ENCODE assay signal across 7 mouse cellular contexts in the genomic region with DNA sequence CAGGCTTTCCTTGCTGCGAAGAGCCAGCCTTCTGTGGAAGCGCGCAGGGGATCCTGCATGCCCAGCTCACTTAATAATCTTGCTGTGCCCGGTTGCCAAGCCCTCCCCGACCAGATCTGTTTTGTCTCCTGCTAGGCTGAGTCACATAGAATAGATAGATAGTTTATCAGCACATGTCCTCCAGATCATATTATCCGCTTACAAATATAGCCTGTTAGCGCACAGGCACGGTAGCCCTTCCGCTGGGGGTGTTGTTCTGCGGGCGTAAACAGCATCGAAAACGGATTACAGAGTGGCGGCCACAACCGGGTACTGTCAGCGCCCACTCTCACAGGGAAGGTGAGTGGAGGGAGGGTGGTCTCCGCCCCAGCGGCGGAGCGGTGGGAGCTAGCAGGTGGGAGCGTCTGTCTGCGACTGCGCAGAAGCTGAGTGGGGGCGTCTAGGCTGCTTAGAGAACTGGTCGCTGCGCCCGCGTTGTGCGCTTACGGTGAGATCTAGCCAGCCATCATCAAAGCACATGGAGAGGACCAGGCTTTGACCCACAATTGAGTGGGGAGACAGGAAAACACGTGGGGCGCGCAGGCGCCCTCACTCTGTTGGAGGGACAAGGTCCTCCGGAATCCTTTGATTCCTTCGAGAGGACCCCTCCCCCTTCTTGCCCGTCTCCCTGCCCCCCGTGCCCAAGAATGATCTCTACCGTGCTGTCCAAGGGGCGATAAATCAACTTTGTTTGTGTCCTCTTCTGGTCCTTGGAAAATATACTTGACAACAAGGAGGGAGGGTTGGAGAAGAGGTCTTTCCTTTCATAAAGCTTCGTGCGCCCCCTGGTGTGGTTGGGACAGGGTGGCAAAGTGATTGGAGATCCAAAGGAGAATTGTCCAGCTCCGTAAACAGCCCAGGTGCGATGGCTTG. TPM values are rescaled to one million over a fixed set of nuclear protein-coding genes. Genes with fewer than 3 reads are reported as not detected.
DNase-seq lines count a peak whose midpoint lies in the region; ATAC-seq and TF ChIP-seq lines count a peak whose summit lies in the region.

No protein-coding gene starts in this region.

- H3K4me1 ChIP-seq in embryonic facial prominence, embryonic 12.5 days: no peaks in the 10 kb centered on the region
- peaks cover 4% of the 10 kb centered on the region; the same call in 1 of the 2 replicates for H3K4me1 ChIP-seq in kidney, adult 2 months (ENCODE audit: control insufficient read depth, insufficient read depth, low read length)
- no peaks in the 10 kb centered on the region for H3K4me1 ChIP-seq in limb, embryonic 11.5 days (ENCODE audit: control insufficient read depth, insufficient read depth, low read length)
- peaks cover 8% of the 10 kb centered on the region for H3K4me1 ChIP-seq in midbrain, embryonic 11.5 days (ENCODE audit: control insufficient read depth, insufficient read depth, low read length)
- H3K4me1 ChIP-seq in small intestine, adult 2 months (ENCODE audit: control insufficient read depth, insufficient read depth, insufficient read length, low read length): no peaks in the 10 kb centered on the region

- TF ChIP-seq POLR2A in kidney, adult 2 months (IDR thresholded peaks at IDR 0.05; ENCODE audit: low read depth, low read length): no peak
- no peak for TF ChIP-seq POLR2A in small intestine, adult 2 months (IDR thresholded peaks at IDR 0.05; ENCODE audit: low read depth, low read length)

- H3K27me3 ChIP-seq in embryonic facial prominence, embryonic 12.5 days: peaks cover 30% of the 10 kb centered on the region
- no peaks in the 10 kb centered on the region for H3K27me3 ChIP-seq in kidney, adult 2 months (replicated peaks; ENCODE audit: control insufficient read depth, insufficient read depth, low read length)
- H3K27me3 ChIP-seq in limb, embryonic 11.5 days (ENCODE audit: control insufficient read depth, insufficient read depth, low read length): peaks cover 16% of the 10 kb centered on the region
- H3K27me3 ChIP-seq in midbrain, embryonic 11.5 days (ENCODE audit: control insufficient read depth, insufficient read depth, low read length): peaks cover 14% of the 10 kb centered on the region; the same call in 1 of the 2 replicates
- H3K27me3 ChIP-seq in small intestine, adult 2 months (ENCODE audit: control insufficient read depth, insufficient read depth, low read length): 0 out of 2 replicates have a peak, but pooled peaks cover 4% of the 10 kb centered on the region

- peak; percentile 86 for DNase-seq in adrenal gland, postnatal 14 days
- DNase-seq in heart, adult 8-10 months (ENCODE audit: low spot score): peak; percentile 69
- DNase-seq in kidney, adult 2 months: peak; percentile 62
- peak; percentile 81 for DNase-seq in limb, embryonic 11.5 days (ENCODE audit: low spot score)
- peak; percentile 97 for DNase-seq in midbrain, embryonic 11.5 days (ENCODE audit: low spot score, missing footprints)

- peak overlapping the region; percentile 97 for H3K4me2 ChIP-seq in embryonic facial prominence, embryonic 12.5 days (replicated peaks)
- peak overlapping the region; percentile 70 for H3K4me2 ChIP-seq in limb, embryonic 11.5 days (ENCODE audit: low read depth, severe bottlenecking)
- peak overlapping the region; percentile 76 for H3K4me2 ChIP-seq in midbrain, embryonic 11.5 days

- H3K9ac ChIP-seq in embryonic facial prominence, embryonic 12.5 days: peak overlapping the region; percentile 50
- peak overlapping the region; percentile 39; the same call in 1 of the 2 replicates for H3K9ac ChIP-seq in limb, embryonic 11.5 days (ENCODE audit: low read length)
- peak overlapping the region; percentile 55 for H3K9ac ChIP-seq in midbrain, embryonic 11.5 days (ENCODE audit: low read length)

- H3K9me3 ChIP-seq in embryonic facial prominence, embryonic 12.5 days: no peaks in the 10 kb centered on the region
- H3K9me3 ChIP-seq in limb, embryonic 11.5 days (ENCODE audit: control insufficient read depth, low read length): no peaks in the 10 kb centered on the region
- no peaks in the 10 kb centered on the region for H3K9me3 ChIP-seq in midbrain, embryonic 11.5 days (ENCODE audit: control insufficient read depth, low read length)

- H3K27ac ChIP-seq in embryonic facial prominence, embryonic 12.5 days: no peak overlapping the region
- H3K27ac ChIP-seq in kidney, adult 2 months (ENCODE audit: insufficient read depth, low read depth, low read length): no peak overlapping the region
- H3K27ac ChIP-seq in limb, embryonic 11.5 days (replicated peaks; ENCODE audit: low read depth, low read length): no peak overlapping the region
- H3K27ac ChIP-seq in midbrain, embryonic 11.5 days (ENCODE audit: low read depth, low read length): no peak overlapping the region
- no peak overlapping the region for H3K27ac ChIP-seq in small intestine, adult 2 months (ENCODE audit: insufficient read depth, low read depth, low read length)

- peak; percentile 60 for TF ChIP-seq CTCF in kidney, adult 2 months (conservative IDR thresholded peaks at IDR 0.05; ENCODE audit: insufficient read depth, insufficient read length, low read depth, low read length)
- peak; percentile 37; the same call in 1 of the 2 replicates for TF ChIP-seq CTCF in small intestine, adult 2 months (IDR thresholded peaks at IDR 0.05; ENCODE audit: extremely low read depth, insufficient read length, insufficient replicate concordance, low read depth, low read length)

- WGBS in embryonic facial prominence, embryonic 12.5 days: 2% methylated on average over 44 of the region's 44 CpGs
- WGBS in kidney, adult 2 months: 2% methylated on average over 44 of the region's 44 CpGs
- 2% methylated on average over 44 of the region's 44 CpGs for WGBS in limb, embryonic 11.5 days
- WGBS in midbrain, embryonic 11.5 days: under 1% methylated on average over 44 of the region's 44 CpGs
- WGBS in small intestine, adult 2 months: 2% methylated on average over 44 of the region's 44 CpGs

- H3K36me3 ChIP-seq in embryonic facial prominence, embryonic 12.5 days: no peaks in the 10 kb centered on the region
- no peaks in the 10 kb centered on the region for H3K36me3 ChIP-seq in kidney, adult 2 months (ENCODE audit: control insufficient read depth, insufficient read depth, low read length)
- H3K36me3 ChIP-seq in limb, embryonic 11.5 days (ENCODE audit: control insufficient read depth, insufficient read depth, low read length): no peaks in the 10 kb centered on the region
- H3K36me3 ChIP-seq in midbrain, embryonic 11.5 days (ENCODE audit: control insufficient read depth, insufficient read depth, low read length): no peaks in the 10 kb centered on the region
- H3K36me3 ChIP-seq in small intestine, adult 2 months (ENCODE audit: control insufficient read depth, insufficient read depth, low read length): no peaks in the 10 kb centered on the region

- no peak for ATAC-seq in embryonic facial prominence, embryonic 12.5 days (ENCODE audit: insufficient number of reproducible peaks, insufficient read depth, low FRiP score, low TSS enrichment)
- peak; percentile 35; the same call in 1 of the 2 replicates for ATAC-seq in limb, embryonic 11.5 days (ENCODE audit: insufficient number of reproducible peaks, low FRiP score, low TSS enrichment, low read depth)
- ATAC-seq in midbrain, embryonic 11.5 days (ENCODE audit: low FRiP score): peak; percentile 73

- peak overlapping the region; percentile 53 for H3K4me3 ChIP-seq in embryonic facial prominence, embryonic 12.5 days
- peak overlapping the region; percentile 42 for H3K4me3 ChIP-seq in kidney, adult 2 months (ENCODE audit: insufficient read depth, low read depth, low read length)
- H3K4me3 ChIP-seq in limb, embryonic 11.5 days (ENCODE audit: low read depth, low read length): peak overlapping the region; percentile 50
- peak overlapping the region; percentile 43 for H3K4me3 ChIP-seq in midbrain, embryonic 11.5 days (ENCODE audit: low read depth, low read length)
- peak overlapping the region; percentile 34 for H3K4me3 ChIP-seq in small intestine, adult 2 months (ENCODE audit: low read depth, low read length)

RNA-seq across cellular contexts. Expression of a gene that starts 2.5 kb away (rescaled TPM):
- 3.3 and 4.1 TPM in 2 replicates for total RNA-seq in adrenal gland, postnatal 14 days (2021)
- polyA plus RNA-seq in embryonic facial prominence, embryonic 12.5 days (2016; fragmentation: Nextera tagmentation; extraction: Ambion mirVana): 0.15 TPM in 1 of 2 replicates, not detected in the other
- 100 to 1,000 TPM; 286 to 346 (median 321) TPM for total RNA-seq in heart, adult 8-10 months (2022)
- polyA plus RNA-seq in kidney, adult 2 months (2012; rRNA removed): 0.05 and 0.56 TPM in 2 replicates
- 0.23 and 0.33 TPM in 2 replicates for polyA plus RNA-seq in limb, embryonic 11.5 days (2014; fragmentation: Nextera tagmentation; extraction: Ambion mirVana)
- 0.04 TPM in 1 of 2 replicates, not detected in the other for polyA plus RNA-seq in midbrain, embryonic 11.5 days (2014; fragmentation: Nextera tagmentation; extraction: Ambion mirVana)
- polyA plus RNA-seq in small intestine, adult 2 months (2012; rRNA removed): not detected in 2 replicates

RNA-seq across cellular contexts. Expression of a gene that starts 7.8 kb away (rescaled TPM):
- not detected in 2 replicates for total RNA-seq in adrenal gland, postnatal 14 days (2021)
- polyA plus RNA-seq in embryonic facial prominence, embryonic 12.5 days (2016; fragmentation: Nextera tagmentation; extraction: Ambion mirVana): not detected in 2 replicates
- total RNA-seq in heart, adult 8-10 months (2022): not detected
- polyA plus RNA-seq in kidney, adult 2 months (2012; rRNA removed): not detected in 2 replicates
- 0.14 TPM in 1 of 2 replicates, not detected in the other for polyA plus RNA-seq in limb, embryonic 11.5 days (2014; fragmentation: Nextera tagmentation; extraction: Ambion mirVana)
- not detected in 2 replicates for polyA plus RNA-seq in midbrain, embryonic 11.5 days (2014; fragmentation: Nextera tagmentation; extraction: Ambion mirVana)
- not detected in 2 replicates for polyA plus RNA-seq in small intestine, adult 2 months (2012; rRNA removed)

RNA-seq across cellular contexts. Expression of a gene that starts 36.6 kb away (rescaled TPM):
- 3.5 and 10.0 TPM in 2 replicates for total RNA-seq in adrenal gland, postnatal 14 days (2021)
- polyA plus RNA-seq in embryonic facial prominence, embryonic 12.5 days (2016; fragmentation: Nextera tagmentation; extraction: Ambion mirVana): not detected in 2 replicates
- total RNA-seq in heart, adult 8-10 months (2022): 1 to 10 TPM; 2.6 to 4.8 (median 3.7) TPM
- polyA plus RNA-seq in kidney, adult 2 months (2012; rRNA removed): 9.8 and 11.4 TPM in 2 replicates
- polyA plus RNA-seq in limb, embryonic 11.5 days (2014; fragmentation: Nextera tagmentation; extraction: Ambion mirVana): not detected in 2 replicates
- 0.11 TPM in 2 replicates for polyA plus RNA-seq in midbrain, embryonic 11.5 days (2014; fragmentation: Nextera tagmentation; extraction: Ambion mirVana)
- polyA plus RNA-seq in small intestine, adult 2 months (2012; rRNA removed): 0.72 and 0.74 TPM in 2 replicates

RNA-seq across cellular contexts. Expression of a gene that starts 37.1 kb away (rescaled TPM):
- total RNA-seq in adrenal gland, postnatal 14 days (2021): not detected in 2 replicates
- polyA plus RNA-seq in embryonic facial prominence, embryonic 12.5 days (2016; fragmentation: Nextera tagmentation; extraction: Ambion mirVana): not detected in 2 replicates
- total RNA-seq in heart, adult 8-10 months (2022): not detected
- not detected in 2 replicates for polyA plus RNA-seq in kidney, adult 2 months (2012; rRNA removed)
- polyA plus RNA-seq in limb, embryonic 11.5 days (2014; fragmentation: Nextera tagmentation; extraction: Ambion mirVana): not detected in 2 replicates
- polyA plus RNA-seq in midbrain, embryonic 11.5 days (2014; fragmentation: Nextera tagmentation; extraction: Ambion mirVana): not detected in 2 replicates
- polyA plus RNA-seq in small intestine, adult 2 months (2012; rRNA removed): not detected in 2 replicates
